Mouse (Mus musculus) MEL (cell line): ENCODE data around the gene Tapbp. TPM values are rescaled to one million over a fixed set of nuclear protein-coding genes. Genes with fewer than 3 reads are reported as not detected.

Source experiments
- DNase-seq: peaks from one replicate; pipeline ENCODE4 v3.0.0; 2011; ENCODE audit warnings: low read depth, low spot score
- H3K27ac ChIP-seq: 2 replicates; pipeline ENCODE4 v1.5.1; 2012; ENCODE audit warnings: low read depth, mild to moderate bottlenecking, control low read depth, low read length, moderate library complexity; ENCODE audit not compliant: control insufficient read depth
- H3K27me3 ChIP-seq, 2 experiments: fragments of 150-350 bp in 1 of 2; sonication (generic) in 1 of 2; 2 replicates each; pipeline ENCODE4 v1.6.1; 2012; ENCODE audit warnings: low read length in 2 of 2, mild to moderate bottlenecking in 2 of 2, improper control_type of control experiment in 1 of 2, moderate library complexity in 1 of 2; ENCODE audit not compliant: insufficient read depth in 2 of 2, control insufficient read depth in 1 of 2
- H3K36me3 ChIP-seq, 2 experiments: 2 replicates each; pipeline ENCODE4 v1.6.1; 2012 to 2014; ENCODE audit warnings: low read length in 2 of 2, improper control_type of control experiment in 1 of 2, inconsistent platforms in 1 of 2, mild to moderate bottlenecking in 1 of 2; ENCODE audit not compliant: insufficient read depth in 2 of 2, control insufficient read depth in 1 of 2
- H3K4me1 ChIP-seq, 2 experiments: fragments of 150-350 bp in 1 of 2; sonication (generic) in 1 of 2; 2 replicates each; pipeline ENCODE4 v1.6.1; 2012; ENCODE audit warnings: low read length in 2 of 2, improper control_type of control experiment in 1 of 2, mild to moderate bottlenecking in 1 of 2; ENCODE audit not compliant: insufficient read depth in 2 of 2, control insufficient read depth in 1 of 2
- H3K4me3 ChIP-seq, 2 experiments: fragments of 150-350 bp in 1 of 2; sonication (generic) in 1 of 2; 2 replicates each; pipeline ENCODE4 v1.5.1; 2012; ENCODE audit warnings: low read depth in 2 of 2, low read length in 2 of 2, mild to moderate bottlenecking in 2 of 2, moderate library complexity in 2 of 2, control low read depth in 1 of 2, improper control_type of control experiment in 1 of 2; ENCODE audit not compliant: control insufficient read depth in 1 of 2, insufficient read depth in 1 of 2
- H3K79me2 ChIP-seq: 2 replicates; pipeline ENCODE4 v1.6.1; 2012; ENCODE audit warnings: mild to moderate bottlenecking, low read length, moderate library complexity; ENCODE audit not compliant: control insufficient read depth, poor library complexity, insufficient read depth
- H3K9ac ChIP-seq: 2 replicates; pipeline ENCODE4 v1.6.1; 2012; ENCODE audit warnings: low read depth, mild to moderate bottlenecking, control low read depth, low read length, moderate library complexity; ENCODE audit not compliant: control insufficient read depth, poor library complexity, severe bottlenecking
- H3K9me3 ChIP-seq: fragments of 150-350 bp; sonication (generic); replicated peaks from 2 replicates; pipeline ENCODE4 v1.6.1; 2012; ENCODE audit warnings: mild to moderate bottlenecking, low read length, improper control_type of control experiment, moderate library complexity; ENCODE audit not compliant: insufficient read depth
- BHLHE40 ChIP-seq: IDR thresholded peaks from 2 replicates; pipeline ENCODE4 v1.6.1; 2012; ENCODE audit warnings: low read depth, mild to moderate bottlenecking, inconsistent platforms, low read length, improper control_type of control experiment, borderline replicate concordance
- CHD1 ChIP-seq: IDR thresholded peaks from 2 replicates; pipeline ENCODE4 v1.6.1; 2012; ENCODE audit warnings: low read depth, mild to moderate bottlenecking, inconsistent platforms, low read length, improper control_type of control experiment
- CHD2 ChIP-seq: IDR thresholded peaks from 2 replicates; pipeline ENCODE4 v1.6.1; 2011; ENCODE audit warnings: low read length, improper control_type of control experiment
- ELF1 ChIP-seq: IDR thresholded peaks from 2 replicates; pipeline ENCODE4 v1.6.1; 2014; ENCODE audit warnings: low read depth, mild to moderate bottlenecking, inconsistent platforms, low read length, improper control_type of control experiment, moderate library complexity
- HCFC1 ChIP-seq: IDR thresholded peaks from 2 replicates; pipeline ENCODE4 v1.6.1; 2012; ENCODE audit warnings: low read depth, mild to moderate bottlenecking, inconsistent platforms, low read length, improper control_type of control experiment, moderate library complexity
- JUND ChIP-seq: IDR thresholded peaks from 2 replicates; pipeline ENCODE4 v1.6.1; 2011; ENCODE audit warnings: low read depth, mild to moderate bottlenecking, improper control_type of control experiment, low read length
- KAT2A ChIP-seq: conservative IDR thresholded peaks from 2 replicates; pipeline ENCODE4 v1.6.1; 2012; ENCODE audit warnings: low read depth, low read length, improper control_type of control experiment, inconsistent platforms
- MAFK ChIP-seq: IDR thresholded peaks from 2 replicates; pipeline ENCODE4 v1.6.1; 2011; ENCODE audit warnings: low read depth, mild to moderate bottlenecking, low read length, improper control_type of control experiment, borderline replicate concordance
- MAX ChIP-seq: IDR thresholded peaks from 2 replicates; pipeline ENCODE4 v1.6.1; 2011; ENCODE audit warnings: low read length, improper control_type of control experiment
- MEF2A ChIP-seq: IDR thresholded peaks from 2 replicates; pipeline ENCODE4 v1.6.1; 2014; ENCODE audit warnings: low read depth, mild to moderate bottlenecking, inconsistent platforms, low read length, improper control_type of control experiment; ENCODE audit not compliant: poor library complexity, insufficient replicate concordance, severe bottlenecking; ENCODE audit errors: extremely low read depth
- MXI1 ChIP-seq: IDR thresholded peaks from 2 replicates; pipeline ENCODE4 v1.6.1; 2011; ENCODE audit warnings: mild to moderate bottlenecking, low read depth, low read length, improper control_type of control experiment
- MYB ChIP-seq: IDR thresholded peaks from 2 replicates; pipeline ENCODE4 v1.6.1; 2011; ENCODE audit warnings: mild to moderate bottlenecking, low read depth, low read length, improper control_type of control experiment
- MYC ChIP-seq: IDR thresholded peaks from 2 replicates; pipeline ENCODE4 v1.6.1; 2011; ENCODE audit warnings: low read depth, mild to moderate bottlenecking, low read length, improper control_type of control experiment, moderate library complexity
- NELFE ChIP-seq: IDR thresholded peaks from 2 replicates; pipeline ENCODE4 v1.6.1; 2011; ENCODE audit warnings: low read depth, low read length, improper control_type of control experiment
- NRF1 ChIP-seq: IDR thresholded peaks from 2 replicates; pipeline ENCODE4 v1.6.1; 2014; ENCODE audit warnings: low read depth, mild to moderate bottlenecking, inconsistent platforms, low read length, improper control_type of control experiment, moderate library complexity; ENCODE audit not compliant: poor library complexity, insufficient read depth, severe bottlenecking
- POLR2A ChIP-seq, 2 experiments: IDR thresholded peaks; 2 replicates each; pipeline ENCODE4 v1.6.1; 2011 to 2012; ENCODE audit warnings: low read length in 2 of 2, mild to moderate bottlenecking in 2 of 2, control low read depth in 1 of 2, improper control_type of control experiment in 1 of 2, low read depth in 1 of 2, moderate library complexity in 1 of 2; ENCODE audit not compliant: control insufficient read depth in 1 of 2, insufficient read depth in 1 of 2, poor library complexity in 1 of 2
- POLR2AphosphoS2 ChIP-seq: IDR thresholded peaks from 2 replicates; pipeline ENCODE4 v1.6.1; 2011; ENCODE audit warnings: low read length, improper control_type of control experiment
- POLR2AphosphoS5 ChIP-seq: IDR thresholded peaks from 2 replicates; pipeline ENCODE4 v1.6.1; 2012; ENCODE audit warnings: low read depth, borderline replicate concordance, mild to moderate bottlenecking, inconsistent platforms, low read length, moderate library complexity, mixed read lengths
- RAD21 ChIP-seq: IDR thresholded peaks from 2 replicates; pipeline ENCODE4 v1.6.1; 2011; ENCODE audit warnings: mild to moderate bottlenecking, low read depth, low read length, improper control_type of control experiment
- RCOR1 ChIP-seq: IDR thresholded peaks from 2 replicates; pipeline ENCODE4 v1.6.1; 2012; ENCODE audit warnings: low read depth, mild to moderate bottlenecking, inconsistent platforms, low read length, improper control_type of control experiment
- SIN3A ChIP-seq: IDR thresholded peaks from 2 replicates; pipeline ENCODE4 v1.6.1; 2012; ENCODE audit warnings: low read length, improper control_type of control experiment, inconsistent platforms
- USF2 ChIP-seq, 2 experiments: IDR thresholded peaks; 2 replicates each; pipeline ENCODE4 v1.6.1; 2011 to 2012; ENCODE audit warnings: improper control_type of control experiment in 2 of 2, low read length in 2 of 2, borderline replicate concordance in 1 of 2, inconsistent platforms in 1 of 2, low read depth in 1 of 2, mild to moderate bottlenecking in 1 of 2; ENCODE audit not compliant: insufficient read depth in 1 of 2
- ZC3H11A ChIP-seq: IDR thresholded peaks from 2 replicates; pipeline ENCODE4 v1.6.1; 2012; ENCODE audit warnings: low read depth, mild to moderate bottlenecking, inconsistent platforms, low read length, improper control_type of control experiment
- ZKSCAN1 ChIP-seq: IDR thresholded peaks from 2 replicates; pipeline ENCODE4 v1.6.1; 2012; ENCODE audit warnings: low read depth, mild to moderate bottlenecking, inconsistent platforms, low read length, improper control_type of control experiment, moderate library complexity
- polyA plus RNA-seq, 2 experiments: library from polyadenylated mRNA; stranded (reverse) in 1 of 2; unstranded in 1 of 2; fragments of >175 nt in 1 of 2; fragments of >200 nt in 1 of 2; gene quantifications; 2 replicates each; pipeline versions ENCODE4 v1.2.1 to v1.2.4; 2012; ENCODE audit warnings: low replicate concordance in 2 of 2, low read depth in 1 of 2; ENCODE audit not compliant: insufficient read length in 2 of 2, insufficient read depth in 1 of 2, missing spikeins in 1 of 2
- total RNA-seq: library from RNA; depleted of rRNA; stranded (reverse); fragments of 300-350 nt; gene quantifications from 2 replicates; pipeline ENCODE4 v1.2.3, GENCODE M21; 2012

The Tapbp gene
- total and polyA plus RNA-seq, 3 experiments: 24.3 to 33.3 TPM; not detected in 1

GRCm38 (mm10) chr17:33936993-33937392 lies 21.3 kb downstream of the Tapbp start:
- H3K4me3 ChIP-seq: no peak overlapping the region
- TF ChIP-seq CHD1 (no peak), KAT2A (no peak), MAFK (no peak), RCOR1 (no peak), POLR2AphosphoS5 (no peak), ZKSCAN1 (no peak)
- TF ChIP-seq, all 39 proteins: peak for 0
- H3K4me1 ChIP-seq: peaks cover 0 to 2% of the 10 kb centered on the region in 2 experiments; a peak in 2 of 4 replicates
- no peak for DNase-seq
- no peaks in the 10 kb centered on the region for H3K36me3 ChIP-seq
- peaks cover 24% of the 10 kb centered on the region for H3K79me2 ChIP-seq
- no peak overlapping the region for H3K9ac ChIP-seq
- no peaks in the 10 kb centered on the region for H3K27me3 ChIP-seq
- no peaks in the 10 kb centered on the region for H3K9me3 ChIP-seq
- no peak overlapping the region for H3K27ac ChIP-seq

GRCm38 (mm10) chr17:33938783-33939182 lies 23.1 kb downstream of the Tapbp start:
- Histone ChIP-seq H3K36me3 (no peaks in the 10 kb centered on the region; a peak in 1 of 4 replicates), H3K79me2 (peaks cover 27% of the 10 kb centered on the region), H3K4me3 (no peak overlapping the region), H3K4me1 (peaks cover 0 to 3% of the 10 kb centered on the region in 2 experiments; a peak in 2 of 4 replicates), H3K9me3 (no peaks in the 10 kb centered on the region), H3K27ac (no peak overlapping the region), H3K9ac (no peak overlapping the region), H3K27me3 (no peaks in the 10 kb centered on the region)
- TF ChIP-seq POLR2A (IDR thresholded peaks at IDR 0.05; ENCODE audit: control insufficient read depth in 1 of 2, insufficient read depth in 1 of 2, low read depth in 1 of 2, low read length in 2 of 2, poor library complexity in 1 of 2) (peak in 1 of 2 experiments; percentile 35; a peak in 1 of 4 replicates), ZC3H11A (no peak)
- DNase-seq: no peak

GRCm38 (mm10) chr17:33940206-33940805 lies 24.6 kb downstream of the Tapbp start, which contains the start of the genes Pfdn6 and Wdr46:
Gene Pfdn6, minus strand, starts transcription at chr17:33940343.
Gene Wdr46, plus strand, starts transcription at chr17:33940660.
- Histone ChIP-seq H3K9me3 (no peaks in the 10 kb centered on the region), H3K27me3 (no peaks in the 10 kb centered on the region), H3K9ac (peak within 1 kb of the TSS; percentile 84), H3K4me3 (peak within 1 kb of the TSS; percentile 73 to 77), H3K79me2 (peaks cover 27% of the 10 kb centered on the region), H3K27ac (peak within 1 kb of the TSS; percentile 82), H3K4me1 (peaks cover 0 to 3% of the 10 kb centered on the region in 2 experiments; a peak in 2 of 4 replicates), H3K36me3 (no peaks in the 10 kb centered on the region; a peak in 2 of 4 replicates)
- peak; percentile 96 for DNase-seq
- TF ChIP-seq POLR2AphosphoS2: peak; percentile 74; the same call in 1 of the 2 replicates
- no peak for TF ChIP-seq USF2 (IDR thresholded peaks at IDR 0.05; ENCODE audit: borderline replicate concordance in 1 of 2, insufficient read depth in 1 of 2, low read depth in 1 of 2, low read length in 2 of 2)
- peak; percentile 83 for TF ChIP-seq ELF1
- no peak for TF ChIP-seq JUND
- TF ChIP-seq MEF2A: no peak
- no peak for TF ChIP-seq NRF1
- peak; percentile 88 for TF ChIP-seq MYC
- TF ChIP-seq RAD21: no peak
- peak; percentile 99 for TF ChIP-seq MXI1
- peak; percentile 69 for TF ChIP-seq CHD2
- TF ChIP-seq MAFK: no peak
- TF ChIP-seq BHLHE40: 0 out of 2 replicates have a peak, but pooled peaks have one; percentile 9
- no peak for TF ChIP-seq MYB
- TF ChIP-seq MAX: peak; percentile 83
- TF ChIP-seq NELFE: peak; percentile 53
- peak in 1 of 2 experiments; percentile 83; a peak in 2 of 4 replicates for TF ChIP-seq POLR2A (IDR thresholded peaks at IDR 0.05; ENCODE audit: control insufficient read depth in 1 of 2, insufficient read depth in 1 of 2, low read depth in 1 of 2, low read length in 2 of 2, poor library complexity in 1 of 2)
- peak; percentile 97 for TF ChIP-seq HCFC1
- peak; percentile 99 for TF ChIP-seq SIN3A
